Mouse (Mus musculus) layer of hippocampus, adult 2 months (tissue): Measurements from ENCODE around the gene Safb. TPM values are rescaled to one million over a fixed set of nuclear protein-coding genes. Genes with fewer than 3 reads are reported as not detected.

Experiments
- DNase-seq, 2 experiments: peaks; one replicate each; pipeline ENCODE4 v3.0.0; 2022; ENCODE audit warnings: low spot score in 2 of 2
- H3K27ac ChIP-seq: fragments of 200-600 bp; 2 replicates; pipeline ENCODE4 v1.8.1; 2022
- H3K4me3 ChIP-seq: fragments of 200-600 bp; 2 replicates; pipeline ENCODE4 v1.8.1; 2022; ENCODE audit warnings: mild to moderate bottlenecking
- CTCF ChIP-seq: fragments of 200-600 bp; conservative IDR thresholded peaks from 2 replicates; pipeline ENCODE4 v1.8.1; 2022; ENCODE audit warnings: antibody characterized with exemption, mild to moderate bottlenecking, moderate library complexity
- total RNA-seq, 2 experiments: library from RNA; stranded (reverse); gene quantifications; 2 replicates each; pipeline ENCODE4 v1.2.3; 2021

Safb gene
- total RNA-seq, 2 experiments from 2014 or later = 162 to 193 TPM

DNA sequence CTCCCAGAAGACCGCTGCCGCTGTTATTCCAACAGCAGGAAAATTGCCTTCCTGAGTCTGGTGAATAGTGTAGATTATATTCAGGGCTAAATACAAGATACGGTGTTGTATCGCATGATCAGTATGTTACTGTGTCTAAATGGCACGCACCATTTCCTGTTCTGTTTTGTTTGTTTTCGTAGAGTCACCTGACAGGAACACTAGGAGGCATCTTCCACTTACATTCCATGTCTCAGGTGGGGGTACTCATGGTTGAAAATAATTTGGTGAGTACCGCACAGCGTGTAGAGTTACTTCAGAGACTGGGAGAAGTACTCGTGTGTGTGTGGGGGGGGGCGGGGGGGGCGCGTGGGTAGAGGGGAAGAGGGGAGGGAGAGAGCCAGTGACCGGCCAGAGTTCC lies 62.9 kb downstream of the Safb start:
- DNase-seq = no peak
- H3K27ac ChIP-seq = no peak overlapping the region
- TF ChIP-seq CTCF = no peak
- H3K4me3 ChIP-seq = no peak overlapping the region

DNA sequence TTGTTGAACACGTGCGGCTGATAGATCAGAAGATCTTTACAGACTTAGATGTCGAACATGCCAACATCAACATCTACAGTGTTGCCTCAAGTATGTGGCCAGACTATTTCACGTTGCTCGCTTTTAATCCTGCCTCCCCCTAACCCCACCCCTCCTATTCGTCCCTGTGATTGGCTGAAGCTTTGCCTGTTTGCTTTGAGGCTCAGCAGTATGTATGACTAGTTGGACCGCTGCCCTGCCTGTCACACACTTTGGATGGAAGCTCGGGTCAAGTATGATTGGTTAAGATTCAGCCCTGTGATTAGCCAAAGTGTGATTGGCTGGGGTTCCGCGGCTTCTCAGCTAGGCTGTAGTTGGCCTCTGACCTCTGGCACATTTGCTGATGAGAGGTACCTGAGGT lies 67.2 kb downstream of the Safb start:
- Histone ChIP-seq H3K27ac (no peak overlapping the region), H3K4me3 (no peak overlapping the region)
- no peak for DNase-seq
- TF ChIP-seq CTCF = no peak

DNA sequence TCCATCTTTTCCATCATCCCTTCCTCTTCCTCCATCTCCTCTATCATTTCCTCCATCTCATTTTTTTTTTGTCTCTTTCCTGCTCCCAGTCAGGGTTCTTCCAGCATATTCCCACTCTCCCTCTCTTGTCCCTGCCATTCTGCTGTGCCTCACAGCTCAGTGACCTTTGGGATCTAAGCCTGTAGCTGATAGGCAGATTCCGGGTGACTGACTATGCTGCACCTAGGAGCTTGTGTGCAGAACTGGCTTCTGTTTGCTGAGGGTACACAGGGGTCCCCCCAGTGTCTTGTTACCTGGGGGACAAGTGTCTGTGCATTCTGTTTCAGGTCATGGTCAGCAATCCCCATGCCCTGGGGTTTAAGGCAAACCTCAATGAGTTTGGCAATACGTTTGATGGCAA lies 70.1 kb downstream of the Safb start:
- no peak overlapping the region for H3K27ac ChIP-seq
- TF ChIP-seq CTCF = no peak
- H3K4me3 ChIP-seq = no peak overlapping the region
- no peak for DNase-seq

DNA sequence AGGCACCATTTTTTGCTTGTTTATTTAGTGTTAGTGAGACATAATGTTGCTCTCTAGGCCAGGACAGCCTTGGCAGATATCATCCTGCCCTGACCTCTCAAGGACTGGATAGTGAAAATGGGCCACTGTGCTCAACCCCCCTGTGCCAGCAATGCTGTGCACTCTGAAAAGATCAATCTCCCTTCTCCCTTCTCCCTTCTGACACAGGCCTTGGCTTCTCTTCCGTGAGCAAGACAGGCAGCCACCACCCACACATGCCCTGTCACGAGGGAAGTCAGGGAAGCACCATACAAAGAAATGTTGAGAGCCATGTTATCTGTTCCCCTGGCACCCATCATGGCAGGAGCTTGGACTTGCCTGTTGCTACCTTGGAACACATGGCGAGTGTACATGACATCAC lies 70.7 kb downstream of the Safb start:
- H3K4me3 ChIP-seq = no peak overlapping the region
- TF ChIP-seq CTCF = no peak
- no peak for DNase-seq
- H3K27ac ChIP-seq = no peak overlapping the region

Other genes with a start within 250 kb of the Safb start
- 100 to 1,000 TPM; 666 to 670 TPM for gene Ptprs, start 108.3 kb upstream of the Safb start, total RNA-seq
- gene Znrf4, start 72.4 kb upstream of the Safb start, total RNA-seq = not detected
- 1 to 10 TPM; 3.5 to 5.1 TPM for gene Gm20219, start 30.4 kb upstream of the Safb start, total RNA-seq
- 100 to 1,000 TPM; 134 to 168 TPM for gene Safb2, start 240 bp upstream of the Safb start, total RNA-seq
- 100 to 1,000 TPM; 134 to 142 TPM for gene 2410015M20Rik, start 24.9 kb downstream of the Safb start, total RNA-seq
- 100 to 1,000 TPM; 383 to 406 TPM for gene Rpl36, start 28.6 kb downstream of the Safb start, total RNA-seq
- 10 to 100 TPM; 56.5 to 60.2 TPM for gene Lonp1, start 42.1 kb downstream of the Safb start, total RNA-seq
- gene Catsperd, start 43.3 kb downstream of the Safb start, total RNA-seq = 1 to 10 TPM; 1.1 to 1.8 TPM
- 10 to 100 TPM; 87.5 to 89.6 TPM for gene Ranbp3, start 88.5 kb downstream of the Safb start, total RNA-seq
- 100 to 1,000 TPM; 196 to 229 TPM for gene Ndufa11, start 132.9 kb downstream of the Safb start, total RNA-seq
- gene Vmac, start 133.2 kb downstream of the Safb start, total RNA-seq = 10 to 100 TPM; 10.2 to 12.5 TPM
- 1 to 10 TPM; 2.5 to 3.3 TPM for gene Nrtn, start 172.7 kb downstream of the Safb start, total RNA-seq
- 10 to 100 TPM; 73.9 to 74.4 TPM for gene Dus3l, start 179.9 kb downstream of the Safb start, total RNA-seq
- 1 to 10 TPM in 1 of 2 experiments, under 1 TPM in 1; 0.79 to 1.9 TPM for gene Prr22, start 185.4 kb downstream of the Safb start, total RNA-seq
- 1 to 10 TPM; 5.4 to 6.4 TPM for gene Rfx2, start 246.2 kb downstream of the Safb start, total RNA-seq